Mouse (Mus musculus) embryonic facial prominence, embryonic 12.5 days (tissue): ENCODE measurements around the gene Bcar3. TPM values are rescaled to one million over a fixed set of nuclear protein-coding genes. Genes with fewer than 3 reads are reported as not detected.
A peak's percentile ranks its signal among the peaks of the same experiment; 100 is the strongest.

Source experiments
- ATAC-seq: fragments of 200-750 bp; cut with Nextera tagmentation; 2 replicates; pipeline ENCODE4 v1.8.0; 2017; ENCODE audit not compliant: insufficient number of reproducible peaks, insufficient read depth, low FRiP score, low TSS enrichment
- H3K27ac ChIP-seq: fragments of 300-500 bp; sonication (generic); 2 replicates; pipeline ENCODE4 v1.5.1; 2016; ENCODE audit warnings: mild to moderate bottlenecking
- H3K27me3 ChIP-seq: fragments of 300-500 bp; sonication (generic); 2 replicates; pipeline ENCODE4 v1.6.1; 2016; ENCODE audit warnings: mild to moderate bottlenecking, moderate library complexity
- H3K36me3 ChIP-seq: fragments of 300-500 bp; sonication (generic); 2 replicates; pipeline ENCODE4 v1.6.1; 2016; ENCODE audit warnings: mild to moderate bottlenecking
- H3K4me1 ChIP-seq: fragments of 300-500 bp; sonication (generic); 2 replicates; pipeline ENCODE4 v1.6.1; 2016
- H3K4me2 ChIP-seq: fragments of 300-500 bp; sonication (generic); replicated peaks from 2 replicates; pipeline ENCODE4 v1.6.1; 2016; ENCODE audit warnings: mild to moderate bottlenecking, moderate library complexity
- H3K4me3 ChIP-seq: fragments of 300-500 bp; sonication (generic); 2 replicates; pipeline ENCODE4 v1.5.1; 2016; ENCODE audit warnings: mild to moderate bottlenecking
- H3K9ac ChIP-seq: fragments of 300-500 bp; sonication (generic); 2 replicates; pipeline ENCODE4 v1.6.1; 2016; ENCODE audit warnings: mild to moderate bottlenecking, moderate library complexity
- H3K9me3 ChIP-seq: fragments of 300-500 bp; sonication (generic); 2 replicates; pipeline ENCODE4 v1.6.1; 2016; ENCODE audit warnings: mild to moderate bottlenecking, moderate library complexity
- WGBS: fragments of 180-500 bp; shearing (Covaris S2); methylation state at CpG from one replicate; pipeline ENCODE4 v1.1.7; 2016; 5-methylcytosine and 5-hydroxymethylcytosine counted together
- polyA plus RNA-seq: library from polyadenylated mRNA; unstranded; fragments of >200 nt; fragmentation: Nextera tagmentation; extraction: Ambion mirVana; gene quantifications from 2 replicates; pipeline ENCODE4 v1.2.1, GENCODE M21; 2016

Gene Bcar3
- polyA plus RNA-seq, 1 experiment from 2014 or later: 11.2 TPM

DNA sequence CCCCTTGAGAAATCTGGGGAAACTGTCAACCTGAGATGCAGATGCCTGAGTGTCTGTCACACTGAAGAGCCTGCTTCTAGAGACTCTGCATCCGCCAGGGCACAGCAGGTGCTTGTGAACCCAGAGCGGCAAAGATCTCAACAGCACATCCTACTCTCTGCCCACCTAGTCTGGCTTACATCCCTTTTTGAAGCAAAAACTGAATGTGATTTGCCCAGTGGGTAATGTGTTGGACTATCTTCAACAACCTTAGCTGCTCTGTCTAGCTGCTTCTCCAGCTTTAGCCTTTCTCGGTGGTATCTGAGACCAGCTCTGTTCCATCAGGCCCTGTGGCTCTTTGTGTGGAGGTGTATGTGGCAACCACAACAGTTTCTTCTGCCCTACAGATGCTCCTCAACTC, 184.8 kb downstream of the Bcar3 start:
- Histone ChIP-seq H3K36me3 (no peaks in the 10 kb centered on the region), H3K4me3 (no peak overlapping the region), H3K9me3 (no peaks in the 10 kb centered on the region), H3K4me2 (no peak overlapping the region), H3K9ac (no peak overlapping the region), H3K27me3 (peaks cover under 1% of the 10 kb centered on the region; the same call in 1 of the 2 replicates), H3K27ac (no peak overlapping the region), H3K4me1 (peaks cover 67% of the 10 kb centered on the region)
- WGBS: 83% methylated on average over 3 of the region's 3 CpGs
- no peak for ATAC-seq

DNA sequence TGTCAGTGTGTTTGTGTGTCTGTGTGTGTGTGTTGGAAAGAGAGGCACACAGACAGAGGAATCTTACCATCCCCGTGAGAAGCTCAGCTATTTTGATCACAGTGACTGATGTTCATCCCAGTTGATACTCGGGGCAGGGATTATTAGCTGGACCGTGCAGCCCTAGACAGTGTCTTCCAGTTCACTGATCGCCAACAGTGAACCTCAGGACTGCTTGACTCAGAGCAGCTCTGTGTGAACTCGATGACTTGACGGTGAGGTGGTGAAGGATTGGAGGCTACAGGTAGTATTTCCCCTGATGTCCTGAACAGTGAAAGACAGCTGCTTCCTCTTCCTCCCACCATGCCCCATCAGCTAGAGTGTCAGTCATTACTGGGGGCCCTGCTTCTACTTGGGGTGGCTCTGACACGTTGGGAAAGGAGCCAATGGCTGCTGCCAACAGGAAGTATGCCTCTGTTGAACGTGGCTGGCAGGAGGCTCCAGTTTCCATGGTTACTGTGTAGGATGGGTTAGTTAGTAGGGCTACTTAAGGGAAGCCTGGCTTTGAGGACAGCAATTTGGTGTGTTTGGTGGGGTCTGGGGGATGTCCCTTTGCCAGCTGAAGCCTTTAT, 186.2 kb downstream of the Bcar3 start:
- peaks cover 56% of the 10 kb centered on the region for H3K4me1 ChIP-seq
- ATAC-seq: no peak
- H3K9me3 ChIP-seq: no peaks in the 10 kb centered on the region
- H3K27me3 ChIP-seq: peaks cover 3% of the 10 kb centered on the region; the same call in 1 of the 2 replicates
- H3K4me2 ChIP-seq: no peak overlapping the region
- no peaks in the 10 kb centered on the region for H3K36me3 ChIP-seq
- WGBS: 56% methylated on average over 8 of the region's 8 CpGs
- no peak overlapping the region for H3K4me3 ChIP-seq
- H3K9ac ChIP-seq: no peak overlapping the region
- no peak overlapping the region; the same call in 1 of the 2 replicates for H3K27ac ChIP-seq

DNA sequence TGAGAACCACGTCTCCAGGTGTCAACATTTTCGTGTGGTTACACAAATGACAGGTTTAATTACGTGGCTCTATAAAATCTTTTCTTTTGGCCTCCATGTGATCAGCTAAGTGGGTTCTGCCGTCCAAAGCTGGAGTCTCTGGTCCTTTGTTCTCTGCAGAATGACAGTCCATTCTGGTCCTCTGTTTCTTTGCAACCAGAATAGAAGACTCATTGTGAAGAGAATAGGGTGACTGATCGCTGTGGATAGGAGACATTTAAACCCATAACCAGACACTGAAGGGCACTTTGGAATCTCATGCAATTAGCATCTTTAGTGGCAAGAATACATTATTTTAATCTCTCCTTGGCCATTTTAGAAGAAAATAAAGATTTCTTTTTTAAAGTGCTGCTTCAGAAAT, 187.1 kb downstream of the Bcar3 start:
- no peak overlapping the region for H3K4me3 ChIP-seq
- H3K27ac ChIP-seq: no peak overlapping the region
- H3K4me1 ChIP-seq: peaks cover 48% of the 10 kb centered on the region
- peaks cover 3% of the 10 kb centered on the region; the same call in 1 of the 2 replicates for H3K27me3 ChIP-seq
- H3K36me3 ChIP-seq: no peaks in the 10 kb centered on the region
- no peak overlapping the region for H3K9ac ChIP-seq
- no peak overlapping the region for H3K4me2 ChIP-seq
- ATAC-seq: no peak
- WGBS: 45% methylated on average over 5 of the region's 5 CpGs
- H3K9me3 ChIP-seq: no peaks in the 10 kb centered on the region

GRCm38 (mm10) chr3:122481891-122482739, 188.2 kb downstream of the Bcar3 start:
- WGBS: 55% methylated on average over 21 of the region's 21 CpGs
- no peaks in the 10 kb centered on the region for H3K9me3 ChIP-seq
- H3K36me3 ChIP-seq: no peaks in the 10 kb centered on the region
- H3K4me1 ChIP-seq: peaks cover 42% of the 10 kb centered on the region
- H3K4me3 ChIP-seq: no peak overlapping the region
- H3K9ac ChIP-seq: no peak overlapping the region
- no peak for ATAC-seq
- no peak overlapping the region for H3K4me2 ChIP-seq
- peaks cover 3% of the 10 kb centered on the region; the same call in 1 of the 2 replicates for H3K27me3 ChIP-seq
- H3K27ac ChIP-seq: no peak overlapping the region

- ATAC-seq: no peak
Observed at GRCm38 (mm10) chr3:122483066-122483782, 189.3 kb downstream of the Bcar3 start.

GRCm38 (mm10) chr3:122483783-122484130, 189.8 kb downstream of the Bcar3 start:
- no peak for ATAC-seq
- Histone ChIP-seq H3K4me3 (no peak overlapping the region), H3K9ac (no peak overlapping the region), H3K27me3 (peaks cover 3% of the 10 kb centered on the region; the same call in 1 of the 2 replicates), H3K9me3 (no peaks in the 10 kb centered on the region), H3K4me2 (peak overlapping the region; percentile 5; the same call in 1 of the 2 replicates), H3K27ac (no peak overlapping the region), H3K4me1 (peaks cover 44% of the 10 kb centered on the region), H3K36me3 (no peaks in the 10 kb centered on the region)
- WGBS: 18% methylated on average over 5 of the region's 5 CpGs

More at GRCm38 (mm10) chr3:122483066-122483782, 189.3 kb downstream of the Bcar3 start:
- WGBS: 20% methylated on average over 14 of the region's 14 CpGs
- Histone ChIP-seq H3K36me3 (no peaks in the 10 kb centered on the region), H3K27me3 (peaks cover 3% of the 10 kb centered on the region; the same call in 1 of the 2 replicates), H3K9ac (no peak overlapping the region), H3K27ac (no peak overlapping the region), H3K4me2 (peak overlapping the region; percentile 5; the same call in 1 of the 2 replicates), H3K9me3 (no peaks in the 10 kb centered on the region), H3K4me3 (no peak overlapping the region), H3K4me1 (peaks cover 43% of the 10 kb centered on the region)

DNA sequence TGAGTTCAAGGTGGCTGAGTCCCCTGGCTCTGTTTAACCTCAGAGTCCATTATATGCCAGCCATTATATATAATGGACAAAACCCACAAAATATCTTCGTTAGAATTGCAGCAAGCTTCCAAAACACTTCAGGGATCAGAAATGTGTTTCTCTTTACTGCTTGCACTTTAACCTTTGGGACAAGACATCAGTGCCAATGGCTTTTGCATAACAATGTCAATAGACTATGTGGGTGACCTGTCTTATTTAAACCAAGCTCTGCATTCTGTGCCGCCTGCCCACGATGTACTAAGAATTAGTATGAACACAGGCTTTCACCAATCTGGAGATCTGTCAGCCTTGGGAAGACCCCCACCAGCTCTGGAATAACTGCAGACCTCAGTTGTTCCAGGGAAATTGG, 190.4 kb downstream of the Bcar3 start:
- no peak for ATAC-seq
- no peak overlapping the region for H3K4me3 ChIP-seq
- no peak overlapping the region for H3K27ac ChIP-seq
- peaks cover 3% of the 10 kb centered on the region; the same call in 1 of the 2 replicates for H3K27me3 ChIP-seq
- no peaks in the 10 kb centered on the region for H3K9me3 ChIP-seq
- 58% methylated on average over 3 of the region's 3 CpGs for WGBS
- H3K4me1 ChIP-seq: peaks cover 44% of the 10 kb centered on the region
- H3K9ac ChIP-seq: no peak overlapping the region
- H3K36me3 ChIP-seq: no peaks in the 10 kb centered on the region
- H3K4me2 ChIP-seq: no peak overlapping the region

DNA sequence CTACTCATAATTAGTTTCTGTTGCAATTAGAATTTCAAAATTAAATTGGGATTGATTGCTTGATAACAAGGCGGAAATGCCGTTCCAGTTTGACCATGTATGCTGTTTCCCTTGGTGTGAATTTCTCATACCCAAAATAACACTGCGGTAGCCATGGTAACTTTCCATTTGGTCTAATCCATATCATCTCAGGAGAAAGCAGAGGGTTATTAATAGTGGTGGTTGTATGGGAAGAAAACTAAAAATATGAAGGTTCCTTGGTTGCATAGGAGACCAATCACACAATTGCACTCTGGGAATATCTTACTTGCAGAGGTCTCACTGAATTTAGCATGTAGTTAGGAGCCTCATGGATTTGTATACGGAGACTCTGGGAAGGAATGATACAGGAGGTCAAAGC, 191.8 kb downstream of the Bcar3 start:
- no peak overlapping the region for H3K4me2 ChIP-seq
- peaks cover 33% of the 10 kb centered on the region for H3K4me1 ChIP-seq
- H3K27me3 ChIP-seq: peaks cover 3% of the 10 kb centered on the region; the same call in 1 of the 2 replicates
- ATAC-seq: no peak
- WGBS: 91% methylated on average over 4 of the region's 4 CpGs
- H3K4me3 ChIP-seq: no peak overlapping the region
- H3K27ac ChIP-seq: no peak overlapping the region
- no peak overlapping the region for H3K9ac ChIP-seq
- H3K36me3 ChIP-seq: no peaks in the 10 kb centered on the region
- H3K9me3 ChIP-seq: no peaks in the 10 kb centered on the region

- Histone ChIP-seq H3K36me3 (no peaks in the 10 kb centered on the region), H3K9me3 (no peaks in the 10 kb centered on the region), H3K27ac (no peak overlapping the region), H3K9ac (no peak overlapping the region), H3K4me1 (peaks cover 33% of the 10 kb centered on the region), H3K27me3 (peaks cover 3% of the 10 kb centered on the region; the same call in 1 of the 2 replicates), H3K4me3 (no peak overlapping the region), H3K4me2 (no peak overlapping the region)
- 81% methylated on average over 4 of the region's 4 CpGs for WGBS
- no peak for ATAC-seq
Observed at GRCm38 (mm10) chr3:122486193-122486592, 192.3 kb downstream of the Bcar3 start.

DNA sequence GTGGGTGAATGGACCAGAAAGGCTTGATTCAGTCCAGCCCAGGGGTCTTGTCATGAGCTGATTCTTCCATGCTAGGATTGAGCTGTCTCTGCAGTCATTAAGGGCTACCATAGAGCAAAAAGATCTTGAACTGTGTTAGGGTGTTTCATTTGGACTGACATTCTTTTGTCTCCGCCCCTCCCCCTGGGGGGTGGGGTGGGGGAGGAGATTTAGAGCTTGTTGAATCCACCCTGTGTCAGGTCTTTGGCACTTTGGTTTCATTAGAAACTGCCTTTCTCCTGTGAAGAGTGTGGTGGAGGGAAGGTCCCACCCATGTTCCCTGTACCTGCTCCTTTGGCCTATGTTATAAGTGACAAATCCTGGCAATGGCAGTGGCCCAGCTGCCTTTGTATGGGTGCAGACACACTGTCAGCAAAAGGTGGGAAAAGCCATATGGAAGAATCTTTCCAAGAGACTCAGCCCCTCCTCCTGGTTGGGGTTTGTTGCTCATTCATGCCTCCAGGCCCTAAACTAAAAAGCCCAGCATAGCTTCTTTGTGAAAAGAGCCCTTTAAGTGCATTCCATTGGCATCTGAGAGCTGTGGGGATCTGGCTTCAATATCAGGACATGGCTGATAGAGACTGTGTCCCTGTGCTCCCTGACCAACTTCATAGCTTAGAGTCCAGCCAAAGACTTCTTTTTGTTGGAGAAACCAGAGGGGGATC, 194.3 kb downstream of the Bcar3 start:
- no peak for ATAC-seq
- Histone ChIP-seq H3K27ac (0 out of 2 replicates have a peak overlapping the region, but pooled peaks have one; percentile 36), H3K4me1 (peaks cover 20% of the 10 kb centered on the region), H3K27me3 (peaks cover 3% of the 10 kb centered on the region; the same call in 1 of the 2 replicates), H3K4me3 (no peak overlapping the region), H3K36me3 (no peaks in the 10 kb centered on the region), H3K4me2 (no peak overlapping the region), H3K9me3 (no peaks in the 10 kb centered on the region), H3K9ac (no peak overlapping the region)
- 18% methylated on average over 1 of the region's 1 CpGs for WGBS

DNA sequence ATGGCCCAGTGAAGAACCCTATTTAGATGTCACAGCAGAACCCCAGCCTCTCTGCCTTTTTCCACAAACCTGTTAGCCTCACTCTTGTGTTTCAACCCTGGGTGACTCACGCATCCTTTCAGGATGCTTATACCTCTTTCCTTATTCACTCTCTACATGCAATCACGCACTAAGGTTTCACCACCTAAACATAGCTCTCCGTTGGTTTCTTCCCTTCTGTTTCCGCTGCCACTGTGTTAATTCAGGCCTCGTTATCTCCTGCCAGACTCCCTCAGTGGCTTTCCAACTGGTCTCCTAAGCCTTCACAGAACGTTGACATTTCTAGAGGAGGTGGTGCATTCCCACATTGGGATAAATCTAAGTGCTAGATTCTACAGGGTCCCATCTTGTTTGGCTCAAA, 196.6 kb downstream of the Bcar3 start:
- Histone ChIP-seq H3K27ac (no peak overlapping the region), H3K36me3 (no peaks in the 10 kb centered on the region), H3K9me3 (no peaks in the 10 kb centered on the region), H3K4me1 (peaks cover 12% of the 10 kb centered on the region; the same call in 1 of the 2 replicates), H3K4me3 (no peak overlapping the region), H3K9ac (no peak overlapping the region), H3K27me3 (no peaks in the 10 kb centered on the region), H3K4me2 (no peak overlapping the region)
- whole genome bisulfite sequencing: 72% methylated on average over 6 of the region's 6 CpGs
- ATAC-seq: no peak
